Comparison of ENCODE assay signal across 16 mouse cellular contexts in genomic region chr15:37124299-37124698, GRCm38 (mm10).
A peak's percentile ranks its signal among the peaks of the same experiment; 100 is the strongest.
DNase-seq lines count a peak whose midpoint lies in the region; ATAC-seq lines count a peak whose summit lies in the region.
"Had no signal": no experiment of that assay in that cellular context is flagged by ENCODE, and none has a peak within 500 bp of the region (broad histone marks: within the 10 kb centered on the region; RNA-seq: fewer than 3 reads in every experiment).

No protein-coding gene starts in this region.

- intact Hi-C loops in gastrocnemius, postnatal 14 days (cut with DNase I; ENCODE audit: low total_unique reads), result loop anchor here (10.0 kb wide), 1 partner anchor 781 kb away; no protein-coding TSS in a partner anchor
- intact Hi-C loops in left cerebral cortex, postnatal 14 days (cut with DNase I), result loop anchor here (5.0 kb wide), 1 partner anchor 783 kb away; no protein-coding TSS in a partner anchor

- peaks cover 4% of the 10 kb centered on the region for H3K4me1 ChIP-seq in intestine, embryonic 15.5 days (replicated peaks)
- H3K4me1 ChIP-seq: embryonic facial prominence, embryonic 12.5 days; heart, embryonic 13.5 days; hindbrain, embryonic 10.5 days; midbrain, embryonic 13.5 days had no signal

- ATAC-seq in intestine, embryonic 15.5 days, result peak; percentile 44; the same call in 1 of the 2 replicates
- ATAC-seq: midbrain, embryonic 13.5 days had no signal

- no peaks in the 10 kb centered on the region for H3K9me3 ChIP-seq in intestine, embryonic 15.5 days
- H3K9me3 ChIP-seq: embryonic facial prominence, embryonic 12.5 days; heart, embryonic 13.5 days; hindbrain, embryonic 10.5 days; midbrain, embryonic 13.5 days had no signal

- no peak overlapping the region for H3K4me3 ChIP-seq in intestine, embryonic 15.5 days (replicated peaks)
- H3K4me3 ChIP-seq: embryonic facial prominence, embryonic 12.5 days; heart, embryonic 13.5 days; hindbrain, embryonic 10.5 days; left cerebral cortex, adult 2 months; midbrain, embryonic 13.5 days had no signal

- peak; percentile 20 for DNase-seq in gastrocnemius, postnatal 14 days
- no peak for DNase-seq in gastrocnemius, postnatal 25 days
- peak; percentile 57 for DNase-seq in layer of hippocampus, adult 9-11 months
- DNase-seq in layer of hippocampus, adult 11-12 months (ENCODE audit: low spot score), result no peak
- DNase-seq in left cerebral cortex, postnatal 14 days (ENCODE audit: low spot score in 2 of 2), result peak; percentile 39 to 64
- no peak for DNase-seq in thymus, postnatal 25 days
- DNase-seq: liver; lung, adult 18-20 months; thymus, adult 18-20 months had no signal

- H3K36me3 ChIP-seq in intestine, embryonic 15.5 days, result no peaks in the 10 kb centered on the region
- H3K36me3 ChIP-seq: embryonic facial prominence, embryonic 12.5 days; heart, embryonic 13.5 days; hindbrain, embryonic 10.5 days; midbrain, embryonic 13.5 days had no signal

- H3K9ac ChIP-seq in intestine, embryonic 15.5 days, result no peak overlapping the region
- H3K9ac ChIP-seq: embryonic facial prominence, embryonic 12.5 days; heart, embryonic 13.5 days; midbrain, embryonic 13.5 days had no signal

- no peak overlapping the region for H3K27ac ChIP-seq in intestine, embryonic 15.5 days
- H3K27ac ChIP-seq: embryonic facial prominence, embryonic 12.5 days; heart, embryonic 13.5 days; hindbrain, embryonic 10.5 days; left cerebral cortex, adult 2 months; macrophage; midbrain, embryonic 13.5 days had no signal

- 66% methylated on average over 7 of the region's 7 CpGs for WGBS in intestine, embryonic 15.5 days

- no peaks in the 10 kb centered on the region for H3K27me3 ChIP-seq in intestine, embryonic 15.5 days (replicated peaks)
- H3K27me3 ChIP-seq: embryonic facial prominence, embryonic 12.5 days; heart, embryonic 13.5 days; midbrain, embryonic 13.5 days had no signal

- H3K4me2 ChIP-seq in intestine, embryonic 15.5 days (replicated peaks), result 0 out of 2 replicates have a peak overlapping the region, but pooled peaks have one; percentile 12
- H3K4me2 ChIP-seq: embryonic facial prominence, embryonic 12.5 days; heart, embryonic 13.5 days; midbrain, embryonic 13.5 days had no signal

Comparison
In these comparisons a context has a peak if more than half of its experiments do, and no peak if none do; other contexts are left out.
1. DNase-seq: peak in gastrocnemius, postnatal 14 days (single experiment), layer of hippocampus, adult 9-11 months (single experiment) and left cerebral cortex, postnatal 14 days (2 of 2); none in gastrocnemius, postnatal 25 days (single experiment), layer of hippocampus, adult 11-12 months (single experiment) and thymus, postnatal 25 days (single experiment).